Mouse (Mus musculus): Measurements from ENCODE around the gene Defb42. TPM values are rescaled to one million over a fixed set of nuclear protein-coding genes. Genes with fewer than 3 reads are reported as not detected.

Gene Defb42
- total RNA-seq (2021) (under 1 TPM in 1 of 2 experiments, not detected in 1; 0.16 TPM), polyA plus RNA-seq (2012; rRNA removed) (0.12 and 0.16 TPM in 2 replicates)
- long read RNA-seq, partial matches to known transcripts = 0 of 1 reads
- long read RNA-seq, other reads (novel, unspliced or antisense) = 1 of 1 reads

- no peak within 1 kb of the TSS for H3K27ac ChIP-seq
- H3K4me1 ChIP-seq (ENCODE audit: control insufficient read depth, insufficient read depth, low read length) = no peaks in the 10 kb centered on the region
- H3K27me3 ChIP-seq (ENCODE audit: control insufficient read depth, insufficient read depth, low read length) = no peaks in the 10 kb centered on the region
- no peak for TF ChIP-seq POLR2A (IDR thresholded peaks at IDR 0.05; ENCODE audit: insufficient read depth, low read depth, low read length)
- no peak for TF ChIP-seq CTCF (IDR thresholded peaks at IDR 0.05)
- TF ChIP-seq EP300 (IDR thresholded peaks at IDR 0.05; ENCODE audit: insufficient read depth, low read depth, low read length) = no peak
- intact Hi-C loops (cut with DNase I) = no loop called here
- H3K36me3 ChIP-seq (ENCODE audit: control insufficient read depth, insufficient read depth, low read length) = no peaks in the 10 kb centered on the region
- no peak within 1 kb of the TSS for H3K9ac ChIP-seq (ENCODE audit: low read depth, low read length)
- H3K4me3 ChIP-seq = no peak within 1 kb of the TSS
- WGBS = 72% methylated on average over 3 of the region's 3 CpGs
- H3K79me2 ChIP-seq (replicated peaks; ENCODE audit: control insufficient read depth, insufficient read depth, low read length) = no peaks in the 10 kb centered on the region
- no peak for DNase-seq
Measured at GRCm38 (mm10) chr14:63046691-63047090, at the start of gene Defb42. TSS of gene Defb42 (plus strand) at chr14:63046991.

DNA sequence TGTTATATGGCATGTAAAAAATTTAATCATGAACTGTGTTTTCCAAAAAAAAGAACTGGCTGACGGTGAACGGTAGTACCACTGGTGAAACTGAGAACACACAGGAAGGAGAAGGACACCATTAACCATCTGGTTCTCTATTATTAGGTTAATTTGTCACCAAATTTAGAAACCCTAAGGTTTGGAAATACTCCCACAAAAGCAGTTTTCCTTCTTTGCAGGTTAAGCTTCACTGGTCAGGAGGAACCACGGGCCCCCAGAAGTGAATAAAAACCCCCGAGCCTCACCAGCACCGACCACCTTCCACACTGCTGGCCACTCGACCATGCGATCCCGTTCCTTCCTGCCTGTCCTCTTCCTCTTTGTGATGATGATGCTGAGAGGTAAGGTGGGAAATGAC is 49.0 kb upstream of the Defb42 start, which contains the start of gene Defb47:
Gene Defb47, plus strand, starts transcription at position 301 of the 400 bp plus-strand sequence.
- Histone ChIP-seq H3K4me3 (no peak within 1 kb of the TSS), H3K27ac (no peak within 1 kb of the TSS), H3K27me3 (ENCODE audit: control insufficient read depth, insufficient read depth, low read length) (no peaks in the 10 kb centered on the region), H3K9ac (ENCODE audit: low read depth, low read length) (no peak within 1 kb of the TSS), H3K36me3 (ENCODE audit: control insufficient read depth, insufficient read depth, low read length) (no peaks in the 10 kb centered on the region), H3K4me1 (ENCODE audit: control insufficient read depth, insufficient read depth, low read length) (no peaks in the 10 kb centered on the region), H3K79me2 (replicated peaks; ENCODE audit: control insufficient read depth, insufficient read depth, low read length) (no peaks in the 10 kb centered on the region)
- intact Hi-C loops (cut with DNase I) = no loop called here
- TF ChIP-seq EP300 (IDR thresholded peaks at IDR 0.05; ENCODE audit: insufficient read depth, low read depth, low read length) = no peak
- TF ChIP-seq CTCF (IDR thresholded peaks at IDR 0.05) = no peak
- TF ChIP-seq POLR2A (IDR thresholded peaks at IDR 0.05; ENCODE audit: insufficient read depth, low read depth, low read length) = no peak
- 74% methylated on average over 8 of the region's 8 CpGs for WGBS
- DNase-seq = no peak

DNA sequence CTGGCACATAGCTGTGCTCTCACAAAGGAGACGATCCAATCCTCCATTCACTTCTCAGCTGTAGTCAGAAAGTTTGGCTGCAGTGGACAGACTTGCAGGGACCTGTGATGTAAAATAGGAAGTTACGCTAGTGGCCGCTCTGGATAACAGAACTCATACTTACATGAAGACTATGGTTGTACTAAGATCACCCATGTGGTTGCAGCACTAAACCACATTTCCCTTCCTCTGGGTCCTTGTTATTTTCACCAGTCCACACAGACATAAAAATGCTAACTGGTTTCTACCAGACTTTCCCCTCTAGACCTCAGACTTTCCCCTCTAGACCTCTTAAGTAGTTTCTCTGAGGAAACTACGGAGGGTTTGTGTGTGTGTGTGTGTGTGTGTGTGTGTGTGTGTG is 47.8 kb upstream of the Defb42 start:
- H3K9ac ChIP-seq (ENCODE audit: low read depth, low read length) = no peak overlapping the region
- intact Hi-C loops (cut with DNase I) = no loop called here
- 79% methylated on average over 4 of the region's 4 CpGs for WGBS
- no peak for DNase-seq
- no peaks in the 10 kb centered on the region for H3K27me3 ChIP-seq (ENCODE audit: control insufficient read depth, insufficient read depth, low read length)
- H3K4me3 ChIP-seq = no peak overlapping the region
- no peaks in the 10 kb centered on the region for H3K79me2 ChIP-seq (replicated peaks; ENCODE audit: control insufficient read depth, insufficient read depth, low read length)
- H3K36me3 ChIP-seq (ENCODE audit: control insufficient read depth, insufficient read depth, low read length) = no peaks in the 10 kb centered on the region
- TF ChIP-seq EP300 (IDR thresholded peaks at IDR 0.05; ENCODE audit: insufficient read depth, low read depth, low read length) (no peak), POLR2A (IDR thresholded peaks at IDR 0.05; ENCODE audit: insufficient read depth, low read depth, low read length) (no peak), CTCF (IDR thresholded peaks at IDR 0.05) (no peak)
- no peaks in the 10 kb centered on the region for H3K4me1 ChIP-seq (ENCODE audit: control insufficient read depth, insufficient read depth, low read length)
- no peak overlapping the region for H3K27ac ChIP-seq

DNA sequence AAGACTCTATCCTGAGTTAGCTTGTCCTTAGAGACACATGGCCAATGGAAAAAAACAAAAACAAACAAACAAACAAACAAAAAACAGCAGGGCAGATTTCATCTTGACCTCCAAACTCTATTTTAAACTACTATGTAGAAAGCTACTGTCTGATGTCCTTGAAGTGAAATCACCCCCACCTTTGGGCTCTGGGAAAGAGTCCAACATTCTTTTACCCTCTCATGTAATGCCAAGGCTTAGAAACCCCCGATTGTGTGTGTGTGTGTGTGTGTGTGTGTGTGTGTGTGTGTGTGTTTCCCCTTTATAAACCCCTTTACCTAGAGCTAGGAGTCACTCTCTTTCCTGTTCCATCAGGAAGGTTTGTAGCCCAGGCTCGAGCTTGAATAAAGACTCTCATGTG is 44.2 kb upstream of the Defb42 start:
- Histone ChIP-seq H3K4me3 (no peak overlapping the region), H3K36me3 (ENCODE audit: control insufficient read depth, insufficient read depth, low read length) (no peaks in the 10 kb centered on the region), H3K27ac (no peak overlapping the region), H3K27me3 (ENCODE audit: control insufficient read depth, insufficient read depth, low read length) (no peaks in the 10 kb centered on the region), H3K4me1 (ENCODE audit: control insufficient read depth, insufficient read depth, low read length) (no peaks in the 10 kb centered on the region), H3K9ac (ENCODE audit: low read depth, low read length) (no peak overlapping the region), H3K79me2 (replicated peaks; ENCODE audit: control insufficient read depth, insufficient read depth, low read length) (no peaks in the 10 kb centered on the region)
- intact Hi-C loops (cut with DNase I) = no loop called here
- no peak for TF ChIP-seq POLR2A (IDR thresholded peaks at IDR 0.05; ENCODE audit: insufficient read depth, low read depth, low read length)
- TF ChIP-seq CTCF (IDR thresholded peaks at IDR 0.05) = no peak
- TF ChIP-seq EP300 (IDR thresholded peaks at IDR 0.05; ENCODE audit: insufficient read depth, low read depth, low read length) = no peak
- WGBS = 33% methylated on average over 2 of the region's 2 CpGs
- no peak for DNase-seq

- Histone ChIP-seq H3K4me1 (ENCODE audit: control insufficient read depth, insufficient read depth, low read length) (no peaks in the 10 kb centered on the region), H3K9ac (ENCODE audit: low read depth, low read length) (no peak within 1 kb of the TSS), H3K27ac (no peak within 1 kb of the TSS), H3K36me3 (ENCODE audit: control insufficient read depth, insufficient read depth, low read length) (no peaks in the 10 kb centered on the region), H3K27me3 (ENCODE audit: control insufficient read depth, insufficient read depth, low read length) (no peaks in the 10 kb centered on the region), H3K79me2 (replicated peaks; ENCODE audit: control insufficient read depth, insufficient read depth, low read length) (no peaks in the 10 kb centered on the region), H3K4me3 (no peak within 1 kb of the TSS)
- intact Hi-C loops (cut with DNase I) = no loop called here
- TF ChIP-seq POLR2A (IDR thresholded peaks at IDR 0.05; ENCODE audit: insufficient read depth, low read depth, low read length) (no peak), EP300 (IDR thresholded peaks at IDR 0.05; ENCODE audit: insufficient read depth, low read depth, low read length) (no peak), CTCF (IDR thresholded peaks at IDR 0.05) (no peak)
- no peak for DNase-seq
- 96% methylated on average over 5 of the region's 5 CpGs for WGBS
Measured at GRCm38 (mm10) chr14:63011471-63011870, 35.3 kb upstream of the Defb42 start, which contains the start of gene Defb43. TSS of gene Defb43 (plus strand) at chr14:63011771.

DNA sequence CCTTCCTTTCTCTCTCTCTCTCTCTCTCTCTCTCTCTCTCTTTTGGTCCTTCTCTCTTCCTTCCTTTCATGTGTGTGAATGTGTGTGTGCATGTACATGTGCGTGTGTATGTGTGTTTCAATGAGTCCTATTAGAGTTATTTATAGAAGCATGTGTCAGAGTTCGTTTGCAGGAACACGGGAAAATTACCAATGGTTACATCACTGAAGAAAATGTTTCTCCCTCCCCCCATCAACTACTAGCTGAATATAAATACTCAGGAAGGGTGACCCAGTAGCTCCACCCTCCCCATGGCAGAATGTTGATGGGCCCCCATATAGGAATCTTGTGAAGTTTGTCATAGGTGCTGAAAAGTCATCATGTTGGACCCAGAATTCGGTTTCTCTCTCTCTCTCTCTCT is 33.7 kb upstream of the Defb42 start:
- no peaks in the 10 kb centered on the region for H3K36me3 ChIP-seq (ENCODE audit: control insufficient read depth, insufficient read depth, low read length)
- TF ChIP-seq POLR2A (IDR thresholded peaks at IDR 0.05; ENCODE audit: insufficient read depth, low read depth, low read length) (no peak), CTCF (IDR thresholded peaks at IDR 0.05) (no peak), EP300 (IDR thresholded peaks at IDR 0.05; ENCODE audit: insufficient read depth, low read depth, low read length) (no peak)
- no peak overlapping the region for H3K4me3 ChIP-seq
- intact Hi-C loops (cut with DNase I) = no loop called here
- no peak overlapping the region for H3K27ac ChIP-seq
- no peak overlapping the region for H3K9ac ChIP-seq (ENCODE audit: low read depth, low read length)
- no peaks in the 10 kb centered on the region; the same call in 1 of the 2 replicates for H3K27me3 ChIP-seq (ENCODE audit: control insufficient read depth, insufficient read depth, low read length)
- no peak for DNase-seq
- WGBS = 37% methylated on average over 4 of the region's 4 CpGs
- no peaks in the 10 kb centered on the region for H3K79me2 ChIP-seq (replicated peaks; ENCODE audit: control insufficient read depth, insufficient read depth, low read length)
- H3K4me1 ChIP-seq (ENCODE audit: control insufficient read depth, insufficient read depth, low read length) = no peaks in the 10 kb centered on the region
